ENCODE assay signal across 18 mouse cellular contexts in the genomic region with DNA sequence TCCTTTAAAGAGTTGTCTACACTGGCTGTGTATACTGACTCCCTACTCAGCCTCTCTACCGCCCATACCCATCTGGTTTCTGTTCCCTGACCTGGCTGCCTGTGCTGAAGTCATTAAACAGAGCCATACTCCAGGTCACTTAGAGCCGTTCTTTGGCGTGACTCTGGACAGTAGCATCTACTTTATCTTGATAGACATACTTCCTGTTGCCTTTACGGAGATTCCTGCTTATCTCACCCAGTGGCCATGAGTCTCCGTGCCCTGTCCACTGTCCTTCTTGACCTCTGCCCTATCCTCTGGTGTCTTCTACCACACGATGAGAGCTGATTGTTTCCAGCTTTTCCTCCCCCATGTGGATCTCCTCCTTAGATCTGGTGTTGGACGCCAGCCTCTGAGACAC. TPM values are rescaled to one million over a fixed set of nuclear protein-coding genes. Genes with fewer than 3 reads are reported as not detected.
DNase-seq lines count a peak whose midpoint lies in the region; ATAC-seq and TF ChIP-seq lines count a peak whose summit lies in the region.
"Had no signal": no experiment of that assay in that cellular context is flagged by ENCODE, and none has a peak within 500 bp of the region (broad histone marks: within the 10 kb centered on the region; RNA-seq: fewer than 3 reads in every experiment).

No protein-coding gene starts in this region.

- TF ChIP-seq POLR2A in thymus, adult 2 months (IDR thresholded peaks at IDR 0.05; ENCODE audit: control insufficient read depth, extremely low read depth, insufficient read depth, low read length, poor library complexity) = no peak

- H3K27ac ChIP-seq in heart, embryonic 12.5 days (ENCODE audit: poor library complexity, severe bottlenecking) = no peak overlapping the region; the same call in 1 of the 2 replicates
- H3K27ac ChIP-seq in heart, embryonic 10.5 days = no peak overlapping the region
- no peak overlapping the region for H3K27ac ChIP-seq in liver, embryonic 16.5 days (ENCODE audit: low read length)
- no peak overlapping the region for H3K27ac ChIP-seq in liver, embryonic 12.5 days
- H3K27ac ChIP-seq in thymus, adult 2 months (ENCODE audit: control insufficient read depth, insufficient read depth, low read length) = no peak overlapping the region
- H3K27ac ChIP-seq: embryonic facial prominence, embryonic 12.5 days; forebrain, embryonic 15.5 days; heart, embryonic 15.5 days; liver, embryonic 13.5 days; macrophage had no signal

- WGBS in heart, embryonic 12.5 days = 12% methylated on average over 7 of the region's 7 CpGs
- WGBS in heart, embryonic 10.5 days = 17% methylated on average over 7 of the region's 7 CpGs
- WGBS in liver, embryonic 16.5 days (ENCODE audit: insufficient replicate concordance) = 14% methylated on average over 7 of the region's 7 CpGs
- 16% methylated on average over 7 of the region's 7 CpGs for WGBS in liver, embryonic 12.5 days (ENCODE audit: insufficient replicate concordance)
- 85% methylated on average over 7 of the region's 7 CpGs for WGBS in thymus, adult 2 months

- ATAC-seq in heart, embryonic 12.5 days (ENCODE audit: insufficient number of reproducible peaks, low FRiP score) = peak; percentile 36; the same call in 1 of the 2 replicates
- ATAC-seq in liver, embryonic 16.5 days (ENCODE audit: low read depth) = 0 out of 2 replicates have a peak, but pooled peaks have one; percentile 13
- no peak for ATAC-seq in liver, embryonic 12.5 days
- ATAC-seq in hematopoietic stem cell, adult 5-6 weeks (replicated peaks in 1 of 2; ENCODE audit: insufficient read depth in 1 of 2, low FRiP score in 2 of 2, low TSS enrichment in 1 of 2, low read depth in 1 of 2, poor library complexity in 2 of 2, severe bottlenecking in 2 of 2) = 0 out of 4 replicates have a peak, but pooled peaks have one; percentile 33 to 46
- ATAC-seq: forebrain, embryonic 15.5 days; midbrain, embryonic 16.5 days had no signal

- TF ChIP-seq CTCF in thymus, adult 2 months (IDR thresholded peaks at IDR 0.05; ENCODE audit: borderline replicate concordance, control insufficient read depth, extremely low read depth, insufficient read depth, low read length, poor library complexity) = no peak

- no peak for DNase-seq in heart, embryonic 10.5 days (ENCODE audit: low spot score)
- no peak for DNase-seq in layer of hippocampus, adult 18-20 months (ENCODE audit: low spot score in 2 of 2)
- DNase-seq in thymus, adult 2 months = no peak
- DNase-seq: cerebellum, adult 11 months; cerebellum, postnatal 14 days; layer of hippocampus, postnatal 36 days; liver, embryonic 13.5 days; retina, postnatal 1 day; thymus, adult 18-20 months had no signal

- H3K4me2 ChIP-seq in heart, embryonic 12.5 days = no peak overlapping the region
- H3K4me2 ChIP-seq in liver, embryonic 16.5 days (ENCODE audit: low read depth, low read length) = no peak overlapping the region
- H3K4me2 ChIP-seq in liver, embryonic 12.5 days = no peak overlapping the region
- H3K4me2 ChIP-seq: embryonic facial prominence, embryonic 12.5 days; forebrain, embryonic 15.5 days; heart, embryonic 15.5 days; liver, embryonic 13.5 days had no signal

- H3K9ac ChIP-seq in heart, embryonic 12.5 days = no peak overlapping the region
- H3K9ac ChIP-seq in liver, embryonic 16.5 days (ENCODE audit: low read depth, low read length) = no peak overlapping the region
- no peak overlapping the region for H3K9ac ChIP-seq in liver, embryonic 12.5 days
- H3K9ac ChIP-seq: embryonic facial prominence, embryonic 12.5 days; forebrain, embryonic 15.5 days; heart, embryonic 15.5 days; liver, embryonic 13.5 days had no signal

- H3K9me3 ChIP-seq in heart, embryonic 12.5 days (replicated peaks) = no peaks in the 10 kb centered on the region
- H3K9me3 ChIP-seq in heart, embryonic 10.5 days = no peaks in the 10 kb centered on the region
- no peaks in the 10 kb centered on the region for H3K9me3 ChIP-seq in liver, embryonic 16.5 days (replicated peaks; ENCODE audit: control insufficient read depth, low read length)
- H3K9me3 ChIP-seq in liver, embryonic 12.5 days (replicated peaks) = no peaks in the 10 kb centered on the region
- H3K9me3 ChIP-seq: embryonic facial prominence, embryonic 12.5 days; forebrain, embryonic 15.5 days; heart, embryonic 15.5 days; liver, embryonic 13.5 days had no signal

- H3K36me3 ChIP-seq in heart, embryonic 12.5 days = no peaks in the 10 kb centered on the region
- H3K36me3 ChIP-seq in heart, embryonic 10.5 days = no peaks in the 10 kb centered on the region
- no peaks in the 10 kb centered on the region for H3K36me3 ChIP-seq in liver, embryonic 16.5 days (ENCODE audit: control insufficient read depth, insufficient read depth)
- no peaks in the 10 kb centered on the region for H3K36me3 ChIP-seq in liver, embryonic 12.5 days
- H3K36me3 ChIP-seq in thymus, adult 2 months (ENCODE audit: control insufficient read depth, insufficient read depth, low read length) = no peaks in the 10 kb centered on the region
- H3K36me3 ChIP-seq: embryonic facial prominence, embryonic 12.5 days; forebrain, embryonic 15.5 days; heart, embryonic 15.5 days; liver, embryonic 13.5 days had no signal

- no peaks in the 10 kb centered on the region for H3K27me3 ChIP-seq in heart, embryonic 12.5 days (replicated peaks)
- H3K27me3 ChIP-seq in heart, embryonic 10.5 days (ENCODE audit: insufficient read depth, poor library complexity, severe bottlenecking) = no peaks in the 10 kb centered on the region
- no peaks in the 10 kb centered on the region for H3K27me3 ChIP-seq in liver, embryonic 16.5 days (ENCODE audit: control insufficient read depth, insufficient read depth, low read depth, low read length)
- no peaks in the 10 kb centered on the region for H3K27me3 ChIP-seq in liver, embryonic 12.5 days (replicated peaks)
- no peaks in the 10 kb centered on the region for H3K27me3 ChIP-seq in thymus, adult 2 months (ENCODE audit: control insufficient read depth, insufficient read depth, low read length)
- H3K27me3 ChIP-seq: embryonic facial prominence, embryonic 12.5 days; forebrain, embryonic 15.5 days; heart, embryonic 15.5 days; liver, embryonic 13.5 days had no signal

- no peak overlapping the region for H3K4me3 ChIP-seq in heart, embryonic 12.5 days
- H3K4me3 ChIP-seq in heart, embryonic 10.5 days = no peak overlapping the region
- no peak overlapping the region for H3K4me3 ChIP-seq in liver, embryonic 16.5 days (ENCODE audit: low read depth, low read length)
- H3K4me3 ChIP-seq in liver, embryonic 12.5 days = no peak overlapping the region
- H3K4me3 ChIP-seq in thymus, adult 2 months (ENCODE audit: control insufficient read depth, insufficient read depth, low read length) = no peak overlapping the region
- H3K4me3 ChIP-seq: embryonic facial prominence, embryonic 12.5 days; forebrain, embryonic 15.5 days; heart, embryonic 15.5 days; liver, embryonic 13.5 days had no signal

- H3K4me1 ChIP-seq in heart, embryonic 12.5 days (replicated peaks) = peaks cover 13% of the 10 kb centered on the region; the same call in 1 of the 2 replicates
- 0 out of 2 replicates have a peak, but pooled peaks cover 9% of the 10 kb centered on the region for H3K4me1 ChIP-seq in heart, embryonic 10.5 days
- peaks cover 4% of the 10 kb centered on the region for H3K4me1 ChIP-seq in liver, embryonic 16.5 days (ENCODE audit: control insufficient read depth, low read depth, low read length)
- 0 out of 2 replicates have a peak, but pooled peaks cover 4% of the 10 kb centered on the region for H3K4me1 ChIP-seq in liver, embryonic 12.5 days
- H3K4me1 ChIP-seq in thymus, adult 2 months (replicated peaks; ENCODE audit: control insufficient read depth, insufficient read depth, low read length) = no peaks in the 10 kb centered on the region
- H3K4me1 ChIP-seq: embryonic facial prominence, embryonic 12.5 days; heart, embryonic 15.5 days had no signal

RNA-seq across cellular contexts. Expression of a gene that starts 6.5 kb away (rescaled TPM):
- 2.8 and 3.4 TPM in 2 replicates for polyA plus RNA-seq in heart, embryonic 12.5 days (2016; fragmentation: Nextera tagmentation; extraction: Ambion mirVana)
- 0.49 and 1.8 TPM in 2 replicates for polyA plus RNA-seq in heart, embryonic 10.5 days (2016; fragmentation: Nextera tagmentation; extraction: Ambion mirVana)
- polyA plus RNA-seq in liver, embryonic 16.5 days (2015; fragmentation: Nextera tagmentation; extraction: Ambion mirVana) = 1.1 and 1.4 TPM in 2 replicates
- 0.64 and 0.90 TPM in 2 replicates for polyA plus RNA-seq in liver, embryonic 12.5 days (2016; fragmentation: Nextera tagmentation; extraction: Ambion mirVana)
- total RNA-seq in hematopoietic stem cell, adult 5-6 weeks (2017) = 4.6 and 16.3 TPM in 2 replicates
- 1 to 10 TPM; 6.2 to 8.6 TPM for total RNA-seq in layer of hippocampus, adult 18-20 months (2021)
- polyA plus RNA-seq in thymus, adult 2 months (2012; rRNA removed) = 5.9 and 8.6 TPM in 2 replicates

RNA-seq across cellular contexts. Expression of a gene that starts 58.6 kb away (rescaled TPM):
- 5.4 and 6.0 TPM in 2 replicates for polyA plus RNA-seq in heart, embryonic 12.5 days (2016; fragmentation: Nextera tagmentation; extraction: Ambion mirVana)
- polyA plus RNA-seq in heart, embryonic 10.5 days (2016; fragmentation: Nextera tagmentation; extraction: Ambion mirVana) = 4.9 and 5.5 TPM in 2 replicates
- polyA plus RNA-seq in liver, embryonic 16.5 days (2015; fragmentation: Nextera tagmentation; extraction: Ambion mirVana) = 1.6 and 2.1 TPM in 2 replicates
- 2.2 and 2.5 TPM in 2 replicates for polyA plus RNA-seq in liver, embryonic 12.5 days (2016; fragmentation: Nextera tagmentation; extraction: Ambion mirVana)
- 67.8 and 70.4 TPM in 2 replicates for total RNA-seq in hematopoietic stem cell, adult 5-6 weeks (2017)
- 10 to 100 TPM; 23.6 to 27.0 TPM for total RNA-seq in layer of hippocampus, adult 18-20 months (2021)
- 4.6 and 4.7 TPM in 2 replicates for polyA plus RNA-seq in thymus, adult 2 months (2012; rRNA removed)
